Mouse (Mus musculus): Measurements from ENCODE around the gene Adamts3. TPM values are rescaled to one million over a fixed set of nuclear protein-coding genes. Genes with fewer than 3 reads are reported as not detected.

Adamts3 gene
- polyA plus RNA-seq, 1 experiment: 10.9 TPM

- TF ChIP-seq POLR2A (IDR thresholded peaks at IDR 0.05; ENCODE audit: borderline replicate concordance, insufficient read depth, low read length) (no peak), CTCF (IDR thresholded peaks at IDR 0.05; ENCODE audit: borderline replicate concordance, insufficient read depth, low read depth, low read length) (no peak)
- Histone ChIP-seq H3K27me3 (ENCODE audit: control insufficient read depth, insufficient read depth, low read length) (no peaks in the 10 kb centered on the region), H3K27ac (ENCODE audit: insufficient read depth, low read length) (no peak overlapping the region), H3K4me1 (ENCODE audit: control insufficient read depth, insufficient read depth, low read length) (no peaks in the 10 kb centered on the region), H3K4me3 (replicated peaks; ENCODE audit: insufficient read depth, low read depth, low read length) (no peak overlapping the region)
- 29% methylated on average over 9 of the region's 9 CpGs for WGBS
- DNase-seq: peak; percentile 44 to 58
Observed at GRCm38 (mm10) chr5:89701241-89702007, 181.7 kb downstream of the Adamts3 start.

- no peak overlapping the region for H3K4me3 ChIP-seq (replicated peaks; ENCODE audit: insufficient read depth, low read depth, low read length)
- no peak overlapping the region for H3K27ac ChIP-seq (ENCODE audit: insufficient read depth, low read length)
- TF ChIP-seq CTCF (IDR thresholded peaks at IDR 0.05; ENCODE audit: borderline replicate concordance, insufficient read depth, low read depth, low read length) (no peak), POLR2A (IDR thresholded peaks at IDR 0.05; ENCODE audit: borderline replicate concordance, insufficient read depth, low read length) (no peak)
- no peak for DNase-seq
- 91% methylated on average over 1 of the region's 1 CpGs for WGBS
- no peaks in the 10 kb centered on the region for H3K27me3 ChIP-seq (ENCODE audit: control insufficient read depth, insufficient read depth, low read length)
- no peaks in the 10 kb centered on the region for H3K4me1 ChIP-seq (ENCODE audit: control insufficient read depth, insufficient read depth, low read length)
Observed at GRCm38 (mm10) chr5:89687826-89688225, 195.3 kb downstream of the Adamts3 start.

- H3K27ac ChIP-seq (ENCODE audit: insufficient read depth, low read length): no peak overlapping the region
- no peaks in the 10 kb centered on the region for H3K27me3 ChIP-seq (ENCODE audit: control insufficient read depth, insufficient read depth, low read length)
- WGBS: 62% methylated on average over 5 of the region's 5 CpGs
- H3K4me1 ChIP-seq (ENCODE audit: control insufficient read depth, insufficient read depth, low read length): no peaks in the 10 kb centered on the region
- peak in 1 of 2 experiments; percentile 25 for DNase-seq
- no peak overlapping the region for H3K4me3 ChIP-seq (replicated peaks; ENCODE audit: insufficient read depth, low read depth, low read length)
- TF ChIP-seq POLR2A (IDR thresholded peaks at IDR 0.05; ENCODE audit: borderline replicate concordance, insufficient read depth, low read length): no peak
- TF ChIP-seq CTCF (IDR thresholded peaks at IDR 0.05; ENCODE audit: borderline replicate concordance, insufficient read depth, low read depth, low read length): peak; percentile 26; the same call in 1 of the 2 replicates
Observed at GRCm38 (mm10) chr5:89679871-89680536, 203.1 kb downstream of the Adamts3 start.

- Histone ChIP-seq H3K4me3 (replicated peaks; ENCODE audit: insufficient read depth, low read depth, low read length) (no peak overlapping the region), H3K27me3 (ENCODE audit: control insufficient read depth, insufficient read depth, low read length) (no peaks in the 10 kb centered on the region), H3K4me1 (ENCODE audit: control insufficient read depth, insufficient read depth, low read length) (no peaks in the 10 kb centered on the region), H3K27ac (ENCODE audit: insufficient read depth, low read length) (no peak overlapping the region)
- TF ChIP-seq CTCF (IDR thresholded peaks at IDR 0.05; ENCODE audit: borderline replicate concordance, insufficient read depth, low read depth, low read length): no peak
- no peak for TF ChIP-seq POLR2A (IDR thresholded peaks at IDR 0.05; ENCODE audit: borderline replicate concordance, insufficient read depth, low read length)
- no peak for DNase-seq
- WGBS: 94% methylated on average over 4 of the region's 4 CpGs
Observed at GRCm38 (mm10) chr5:89678148-89678547, 205.0 kb downstream of the Adamts3 start.

GRCm38 (mm10) chr5:89674066-89674848, 208.9 kb downstream of the Adamts3 start:
- WGBS: 80% methylated on average over 9 of the region's 9 CpGs
- TF ChIP-seq CTCF (IDR thresholded peaks at IDR 0.05; ENCODE audit: borderline replicate concordance, insufficient read depth, low read depth, low read length) (no peak), POLR2A (IDR thresholded peaks at IDR 0.05; ENCODE audit: borderline replicate concordance, insufficient read depth, low read length) (no peak)
- H3K27ac ChIP-seq (ENCODE audit: insufficient read depth, low read length): no peak overlapping the region
- no peak overlapping the region for H3K4me3 ChIP-seq (replicated peaks; ENCODE audit: insufficient read depth, low read depth, low read length)
- DNase-seq: no peak
- no peaks in the 10 kb centered on the region for H3K4me1 ChIP-seq (ENCODE audit: control insufficient read depth, insufficient read depth, low read length)
- no peaks in the 10 kb centered on the region for H3K27me3 ChIP-seq (ENCODE audit: control insufficient read depth, insufficient read depth, low read length)

- 83% methylated on average over 4 of the region's 4 CpGs for WGBS
- DNase-seq: no peak
- TF ChIP-seq POLR2A (IDR thresholded peaks at IDR 0.05; ENCODE audit: borderline replicate concordance, insufficient read depth, low read length) (no peak), CTCF (IDR thresholded peaks at IDR 0.05; ENCODE audit: borderline replicate concordance, insufficient read depth, low read depth, low read length) (no peak)
- no peak overlapping the region for H3K4me3 ChIP-seq (replicated peaks; ENCODE audit: insufficient read depth, low read depth, low read length)
- no peaks in the 10 kb centered on the region for H3K4me1 ChIP-seq (ENCODE audit: control insufficient read depth, insufficient read depth, low read length)
- no peak overlapping the region for H3K27ac ChIP-seq (ENCODE audit: insufficient read depth, low read length)
- no peaks in the 10 kb centered on the region for H3K27me3 ChIP-seq (ENCODE audit: control insufficient read depth, insufficient read depth, low read length)
Observed at GRCm38 (mm10) chr5:89672950-89673349, 210.2 kb downstream of the Adamts3 start.

- H3K27ac ChIP-seq (ENCODE audit: insufficient read depth, low read length): no peak overlapping the region
- no peaks in the 10 kb centered on the region for H3K27me3 ChIP-seq (ENCODE audit: control insufficient read depth, insufficient read depth, low read length)
- TF ChIP-seq POLR2A (IDR thresholded peaks at IDR 0.05; ENCODE audit: borderline replicate concordance, insufficient read depth, low read length) (no peak), CTCF (IDR thresholded peaks at IDR 0.05; ENCODE audit: borderline replicate concordance, insufficient read depth, low read depth, low read length) (no peak)
- no peak overlapping the region for H3K4me3 ChIP-seq (replicated peaks; ENCODE audit: insufficient read depth, low read depth, low read length)
- H3K4me1 ChIP-seq (ENCODE audit: control insufficient read depth, insufficient read depth, low read length): no peaks in the 10 kb centered on the region
- 94% methylated on average over 1 of the region's 1 CpGs for WGBS
- DNase-seq: no peak
Observed at GRCm38 (mm10) chr5:89654327-89654726, 228.8 kb downstream of the Adamts3 start.

All from cerebellum, adult 2 months (tissue).